Mouse (Mus musculus) midbrain, embryonic 14.5 days (tissue): ENCODE data around the gene Slc4a1. TPM values are rescaled to one million over a fixed set of nuclear protein-coding genes. Genes with fewer than 3 reads are reported as not detected.

Source experiments
- ATAC-seq: fragments of 200-750 bp; cut with Nextera tagmentation; 2 replicates; pipeline ENCODE4 v1.8.0; 2017; ENCODE audit warnings: moderate number of reproducible peaks, moderate library complexity; ENCODE audit not compliant: low FRiP score, low TSS enrichment
- DNase-seq: peaks from one replicate; pipeline ENCODE4 v3.0.0-alpha.2; 2015
- H3K27ac ChIP-seq: fragments of 300-500 bp; sonication (generic); replicated peaks from 2 replicates; pipeline ENCODE4 v1.5.1; 2014; ENCODE audit warnings: mild to moderate bottlenecking, low read depth, low read length, moderate library complexity
- H3K27me3 ChIP-seq: fragments of 300-500 bp; sonication (generic); 2 replicates; pipeline ENCODE4 v1.6.1; 2014; ENCODE audit warnings: low read length, control low read depth, mixed read lengths; ENCODE audit not compliant: control insufficient read depth, insufficient read depth
- H3K36me3 ChIP-seq: fragments of 300-500 bp; sonication (generic); 2 replicates; pipeline ENCODE4 v1.6.1; 2014; ENCODE audit warnings: low read length, control low read depth; ENCODE audit not compliant: control insufficient read depth, insufficient read depth
- H3K4me1 ChIP-seq: fragments of 300-500 bp; sonication (generic); 2 replicates; pipeline ENCODE4 v1.6.1; 2014; ENCODE audit warnings: mild to moderate bottlenecking, antibody characterized with exemption, low read length, control low read depth; ENCODE audit not compliant: control insufficient read depth, insufficient read depth
- H3K4me2 ChIP-seq: fragments of 300-500 bp; sonication (generic); 2 replicates; pipeline ENCODE4 v1.6.1; 2014; ENCODE audit warnings: mild to moderate bottlenecking, low read length, moderate library complexity
- H3K4me3 ChIP-seq: fragments of 300-500 bp; sonication (generic); replicated peaks from 2 replicates; pipeline ENCODE4 v1.5.1; 2014; ENCODE audit warnings: low read depth, low read length
- H3K9ac ChIP-seq: fragments of 300-500 bp; sonication (generic); replicated peaks from 2 replicates; pipeline ENCODE4 v1.6.1; 2014; ENCODE audit warnings: mild to moderate bottlenecking, low read length, moderate library complexity
- H3K9me3 ChIP-seq: fragments of 300-500 bp; sonication (generic); 2 replicates; pipeline ENCODE4 v1.6.1; 2016; ENCODE audit warnings: low read length, control low read depth, mixed read lengths; ENCODE audit not compliant: control insufficient read depth
- WGBS: fragments of 180-500 bp; shearing (Covaris S2); extraction: QIAGEN DNeasy Blood & Tissue Kit; methylation state at CpG from one replicate; pipeline ENCODE4 v1.1.7; 2014; 5-methylcytosine and 5-hydroxymethylcytosine counted together
- microRNA-seq: library from miRNA; unstranded; fragments of <30 nt; microRNA quantifications from one replicate; pipeline ENCODE4, GENCODE M21; 2016
- polyA plus RNA-seq: library from polyadenylated mRNA; unstranded; fragments of >200 nt; fragmentation: Nextera tagmentation; extraction: Ambion mirVana; gene quantifications from 2 replicates; pipeline ENCODE4 v1.2.1, GENCODE M21; 2014

Slc4a1 gene
- polyA plus RNA-seq, 1 experiment from 2014 or later = 2.3 TPM

DNA sequence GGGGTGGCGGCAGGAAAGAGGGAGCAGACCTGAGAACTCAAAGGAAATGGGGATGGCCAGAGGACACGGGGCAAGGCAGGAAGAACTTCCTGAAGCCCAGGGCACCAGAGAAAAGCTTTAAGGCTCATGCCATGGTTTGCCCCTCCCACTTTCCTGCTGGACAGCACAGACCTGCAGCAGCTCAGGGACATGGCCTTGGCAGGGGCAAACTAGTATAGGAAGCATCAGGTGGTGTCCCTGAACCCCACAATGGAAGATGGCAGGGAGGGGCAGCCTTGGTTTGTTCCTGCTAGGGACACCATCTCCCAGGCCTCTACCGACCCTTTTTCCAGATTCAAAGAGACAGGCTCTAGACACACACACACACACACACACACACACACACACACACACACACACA is 60.6 kb downstream of the Slc4a1 start:
- H3K4me1 ChIP-seq = 0 out of 2 replicates have a peak, but pooled peaks cover 3% of the 10 kb centered on the region
- peaks cover 42% of the 10 kb centered on the region for H3K36me3 ChIP-seq
- DNase-seq (no peak), ATAC-seq (no peak)
- WGBS = 72% methylated on average over 3 of the region's 3 CpGs
- no peak overlapping the region for H3K4me2 ChIP-seq
- no peak overlapping the region for H3K9ac ChIP-seq
- H3K9me3 ChIP-seq = no peaks in the 10 kb centered on the region
- no peak overlapping the region for H3K27ac ChIP-seq
- H3K27me3 ChIP-seq = no peaks in the 10 kb centered on the region
- H3K4me3 ChIP-seq = no peak overlapping the region

GRCm38 (mm10) chr11:102304141-102304540 is 61.9 kb downstream of the Slc4a1 start:
- H3K9ac ChIP-seq = no peak overlapping the region
- no peaks in the 10 kb centered on the region for H3K27me3 ChIP-seq
- H3K4me1 ChIP-seq = no peaks in the 10 kb centered on the region
- 0 out of 2 replicates have a peak, but pooled peaks cover 7% of the 10 kb centered on the region for H3K9me3 ChIP-seq
- H3K4me2 ChIP-seq = no peak overlapping the region
- ATAC-seq (no peak), DNase-seq (no peak)
- no peak overlapping the region for H3K4me3 ChIP-seq
- WGBS = 53% methylated on average over 2 of the region's 2 CpGs
- H3K36me3 ChIP-seq = peaks cover 29% of the 10 kb centered on the region
- H3K27ac ChIP-seq = no peak overlapping the region

GRCm38 (mm10) chr11:102299839-102300238 is 66.2 kb downstream of the Slc4a1 start:
- DNase-seq (peak; percentile 76), ATAC-seq (no peak)
- Histone ChIP-seq H3K4me3 (no peak overlapping the region), H3K27ac (no peak overlapping the region), H3K4me1 (peaks cover 5% of the 10 kb centered on the region), H3K4me2 (no peak overlapping the region), H3K27me3 (no peaks in the 10 kb centered on the region), H3K36me3 (no peaks in the 10 kb centered on the region), H3K9ac (no peak overlapping the region), H3K9me3 (0 out of 2 replicates have a peak, but pooled peaks cover 7% of the 10 kb centered on the region)
- WGBS = 13% methylated on average over 1 of the region's 1 CpGs

Small RNAs within 50 kb of the gene (microRNA-seq; reads per million reads assigned to microRNA genes)
- gene Mir6930 = 0.44 reads per million

Other genes starting within 250 kb of the Slc4a1 start
- gene Nags, start 220.7 kb downstream of the Slc4a1 start, polyA plus RNA-seq = 0.08 TPM in 1 of 2 replicates, not detected in the other
- gene Tmem101, start 209.8 kb downstream of the Slc4a1 start, polyA plus RNA-seq = 32.8 and 36.1 TPM in 2 replicates
- gene Lsm12, start 180.9 kb downstream of the Slc4a1 start, polyA plus RNA-seq = 76.0 and 80.9 TPM in 2 replicates
- gene G6pc3, start 176.6 kb downstream of the Slc4a1 start, polyA plus RNA-seq = 31.6 and 43.7 TPM in 2 replicates
- 54.4 and 56.6 TPM in 2 replicates for gene Hdac5, start 136.0 kb downstream of the Slc4a1 start, polyA plus RNA-seq
- 2.6 and 3.0 TPM in 2 replicates for gene BC030867, start 117.3 kb downstream of the Slc4a1 start, polyA plus RNA-seq
- gene Asb16, start 97.5 kb downstream of the Slc4a1 start, polyA plus RNA-seq = 0.12 TPM in 1 of 2 replicates, not detected in the other
- gene Tmub2, start 81.3 kb downstream of the Slc4a1 start, polyA plus RNA-seq = 76.4 and 78.4 TPM in 2 replicates
- gene Atxn7l3, start 69.6 kb downstream of the Slc4a1 start, polyA plus RNA-seq = 38.5 and 42.4 TPM in 2 replicates
- gene Ubtf, start 46.5 kb downstream of the Slc4a1 start, polyA plus RNA-seq = 77.6 and 84.4 TPM in 2 replicates
- 113 and 165 TPM in 2 replicates for gene Rundc3a, start 27.2 kb upstream of the Slc4a1 start, polyA plus RNA-seq
- 132 and 144 TPM in 2 replicates for gene Slc25a39, start 41.7 kb upstream of the Slc4a1 start, polyA plus RNA-seq
- gene Grn, start 64.1 kb upstream of the Slc4a1 start, polyA plus RNA-seq = 33.1 and 45.5 TPM in 2 replicates
- 28.6 and 50.4 TPM in 2 replicates for gene Fam171a2, start 81.5 kb upstream of the Slc4a1 start, polyA plus RNA-seq
- 5.4 and 7.7 TPM in 2 replicates for gene Itga2b, start 103.9 kb upstream of the Slc4a1 start, polyA plus RNA-seq
- gene Gpatch8, start 190.2 kb upstream of the Slc4a1 start, polyA plus RNA-seq = 51.3 and 58.4 TPM in 2 replicates
- gene Gm11627, start 213.3 kb upstream of the Slc4a1 start, polyA plus RNA-seq = 2.3 and 4.2 TPM in 2 replicates
- gene Fzd2, start 238.2 kb upstream of the Slc4a1 start, polyA plus RNA-seq = 7.2 and 8.0 TPM in 2 replicates